In genomic region chr7:36689049-36689793, GRCm38 (mm10) we compare ENCODE assay signal across 17 mouse cellular contexts. TPM values are rescaled to one million over a fixed set of nuclear protein-coding genes. Genes with fewer than 3 reads are reported as not detected.
DNase-seq lines count a peak whose midpoint lies in the region; ATAC-seq and TF ChIP-seq lines count a peak whose summit lies in the region.
"Had no signal": no experiment of that assay in that cellular context is flagged by ENCODE, and none has a peak within 500 bp of the region (broad histone marks: within the 10 kb centered on the region; RNA-seq: fewer than 3 reads in every experiment).

No protein-coding gene starts in this region.

- H3K36me3 ChIP-seq in heart, embryonic 11.5 days (ENCODE audit: control insufficient read depth, insufficient read depth, low read length), result no peaks in the 10 kb centered on the region
- no peaks in the 10 kb centered on the region for H3K36me3 ChIP-seq in limb, embryonic 14.5 days (ENCODE audit: control insufficient read depth, insufficient read depth, low read length)
- H3K36me3 ChIP-seq in limb, embryonic 10.5 days, result no peaks in the 10 kb centered on the region
- H3K36me3 ChIP-seq: embryonic facial prominence, embryonic 13.5 days; forebrain, embryonic 10.5 days; limb, embryonic 15.5 days had no signal

- no peak for ATAC-seq in heart, embryonic 11.5 days (replicated peaks; ENCODE audit: insufficient number of reproducible peaks, low FRiP score, low TSS enrichment)
- ATAC-seq in limb, embryonic 14.5 days (ENCODE audit: low FRiP score, low read depth), result peak; percentile 15; the same call in 1 of the 2 replicates
- ATAC-seq: hindbrain, embryonic 16.5 days; liver, postnatal 0 days had no signal

- no peak overlapping the region for H3K4me3 ChIP-seq in heart, embryonic 11.5 days (ENCODE audit: low read depth, low read length)
- H3K4me3 ChIP-seq in limb, embryonic 14.5 days (replicated peaks; ENCODE audit: low read length), result no peak overlapping the region
- H3K4me3 ChIP-seq in limb, embryonic 10.5 days, result no peak overlapping the region
- H3K4me3 ChIP-seq: embryonic facial prominence, embryonic 13.5 days; forebrain, embryonic 10.5 days; layer of hippocampus, adult 2 months; limb, embryonic 15.5 days had no signal

- no peak overlapping the region for H3K4me2 ChIP-seq in heart, embryonic 11.5 days
- no peak overlapping the region for H3K4me2 ChIP-seq in limb, embryonic 14.5 days (replicated peaks; ENCODE audit: low read depth, low read length, severe bottlenecking)
- H3K4me2 ChIP-seq: embryonic facial prominence, embryonic 13.5 days; limb, embryonic 15.5 days; midbrain, embryonic 11.5 days had no signal

- H3K27ac ChIP-seq in heart, embryonic 11.5 days (ENCODE audit: low read depth, low read length), result no peak overlapping the region
- no peak overlapping the region for H3K27ac ChIP-seq in limb, embryonic 14.5 days (replicated peaks; ENCODE audit: low read depth, low read length)
- H3K27ac ChIP-seq in limb, embryonic 10.5 days, result no peak overlapping the region
- H3K27ac ChIP-seq: embryonic facial prominence, embryonic 13.5 days; forebrain, embryonic 10.5 days; layer of hippocampus, adult 2 months; limb, embryonic 15.5 days had no signal

- TF ChIP-seq POLR2A in limb, embryonic 14.5 days (IDR thresholded peaks at IDR 0.05; ENCODE audit: borderline replicate concordance, extremely low read depth, insufficient read depth, insufficient read length), result no peak

- DNase-seq in heart, adult 18-20 months, result peak; percentile 56 to 65
- DNase-seq in limb, embryonic 14.5 days (ENCODE audit: low spot score), result no peak
- no peak for DNase-seq in limb, embryonic 10.5 days (ENCODE audit: low spot score)
- peak; percentile 48 to 80 for DNase-seq in gastrocnemius, postnatal 4 days (ENCODE audit: low spot score in 2 of 2)
- DNase-seq in lung, postnatal 4 days, result peak; percentile 36 to 64
- DNase-seq in layer of hippocampus, adult 8-10 months (ENCODE audit: low spot score in 2 of 2), result no peak
- DNase-seq: kidney, adult 8-10 months; liver, postnatal 0 days; retina, postnatal 1 day; thymus, postnatal 36 days had no signal

- H3K9ac ChIP-seq in heart, embryonic 11.5 days (ENCODE audit: low read depth, low read length), result no peak overlapping the region
- no peak overlapping the region for H3K9ac ChIP-seq in limb, embryonic 14.5 days (ENCODE audit: low read depth, low read length, severe bottlenecking)
- H3K9ac ChIP-seq: embryonic facial prominence, embryonic 13.5 days; limb, embryonic 15.5 days; liver, postnatal 0 days had no signal

- WGBS in heart, embryonic 11.5 days (ENCODE audit: insufficient replicate concordance), result 49% methylated on average over 7 of the region's 7 CpGs
- 47% methylated on average over 7 of the region's 7 CpGs for WGBS in limb, embryonic 14.5 days
- 60% methylated on average over 7 of the region's 7 CpGs for WGBS in limb, embryonic 10.5 days

- H3K4me1 ChIP-seq in heart, embryonic 11.5 days (ENCODE audit: control insufficient read depth, insufficient read depth, low read length), result 0 out of 2 replicates have a peak, but pooled peaks cover 4% of the 10 kb centered on the region
- H3K4me1 ChIP-seq in limb, embryonic 14.5 days (ENCODE audit: control insufficient read depth, insufficient read depth, low read length), result peaks cover 12% of the 10 kb centered on the region
- peaks cover 20% of the 10 kb centered on the region for H3K4me1 ChIP-seq in limb, embryonic 10.5 days

- peaks cover 58% of the 10 kb centered on the region for H3K27me3 ChIP-seq in heart, embryonic 11.5 days (ENCODE audit: control insufficient read depth, insufficient read depth, low read length)
- peaks cover 50% of the 10 kb centered on the region for H3K27me3 ChIP-seq in limb, embryonic 14.5 days (ENCODE audit: control insufficient read depth, insufficient read depth, low read length)
- peaks cover 65% of the 10 kb centered on the region for H3K27me3 ChIP-seq in limb, embryonic 10.5 days (ENCODE audit: low read depth, poor library complexity, severe bottlenecking)

- H3K9me3 ChIP-seq in heart, embryonic 11.5 days (replicated peaks; ENCODE audit: control insufficient read depth, low read length), result no peaks in the 10 kb centered on the region
- H3K9me3 ChIP-seq in limb, embryonic 14.5 days (ENCODE audit: control insufficient read depth, low read length), result no peaks in the 10 kb centered on the region
- no peaks in the 10 kb centered on the region for H3K9me3 ChIP-seq in limb, embryonic 10.5 days (replicated peaks)
- H3K9me3 ChIP-seq: embryonic facial prominence, embryonic 13.5 days; forebrain, embryonic 10.5 days; limb, embryonic 15.5 days had no signal

RNA-seq across cellular contexts. Expression of gene Tshz3, which starts 8.7 kb away (rescaled TPM):
- 1 to 10 TPM; 2.4 to 2.7 TPM for total RNA-seq in heart, adult 18-20 months (2021)
- 3.0 and 5.0 TPM in 2 replicates for polyA plus RNA-seq in heart, embryonic 11.5 days (2014; fragmentation: Nextera tagmentation; extraction: Ambion mirVana)
- 13.9 and 14.3 TPM in 2 replicates for polyA plus RNA-seq in limb, embryonic 14.5 days (2012; rRNA removed)
- 10.4 and 10.8 TPM in 2 replicates for polyA plus RNA-seq in limb, embryonic 14.5 days (2014; fragmentation: Nextera tagmentation; extraction: Ambion mirVana)
- polyA plus RNA-seq in limb, embryonic 10.5 days (2016; fragmentation: Nextera tagmentation; extraction: Ambion mirVana), result 9.2 and 10.6 TPM in 2 replicates
- total RNA-seq in gastrocnemius, postnatal 4 days (2021), result 10 to 100 TPM; 15.9 to 18.8 TPM
- 10 to 100 TPM; 20.2 to 23.5 (median 21.8) TPM for total RNA-seq in layer of hippocampus, adult 8-10 months (2022)

Comparison
In these comparisons a context has a peak if more than half of its experiments do, and no peak if none do; other contexts are left out.
1. DNase-seq: peak in heart, adult 18-20 months (2 of 2), gastrocnemius, postnatal 4 days (2 of 2) and lung, postnatal 4 days (2 of 2); none in limb, embryonic 14.5 days (single experiment), limb, embryonic 10.5 days (single experiment) and layer of hippocampus, adult 8-10 months (0 of 2).
2. RNA of gene Tshz3, which starts 8.7 kb away (total RNA-seq): 20.2 to 23.5 TPM in layer of hippocampus, adult 8-10 months and 15.9 to 18.8 TPM in gastrocnemius, postnatal 4 days; 2.4 to 2.7 TPM in heart, adult 18-20 months; every median in the first group is over 4 times any median in the second.